Mouse (Mus musculus) heart, embryonic 11.5 days (tissue): ENCODE data around the gene Bank1. TPM values are rescaled to one million over a fixed set of nuclear protein-coding genes. Genes with fewer than 3 reads are reported as not detected.

ENCODE experiments used
- ATAC-seq: fragments of 200-750 bp; cut with Nextera tagmentation; replicated peaks from 2 replicates; pipeline ENCODE4 v1.8.0; 2017; ENCODE audit warnings: moderate library complexity; ENCODE audit not compliant: insufficient number of reproducible peaks, low FRiP score, low TSS enrichment
- H3K27ac ChIP-seq: fragments of 300-500 bp; sonication (generic); 2 replicates; pipeline ENCODE4 v1.5.1; 2014; ENCODE audit warnings: mild to moderate bottlenecking, low read depth, low read length
- H3K27me3 ChIP-seq: fragments of 300-500 bp; sonication (generic); 2 replicates; pipeline ENCODE4 v1.6.1; 2014; ENCODE audit warnings: mild to moderate bottlenecking, low read length, mixed read lengths; ENCODE audit not compliant: control insufficient read depth, insufficient read depth
- H3K36me3 ChIP-seq: fragments of 300-500 bp; sonication (generic); 2 replicates; pipeline ENCODE4 v1.6.1; 2014; ENCODE audit warnings: mild to moderate bottlenecking, low read length, moderate library complexity, mixed read lengths; ENCODE audit not compliant: control insufficient read depth, insufficient read depth
- H3K4me1 ChIP-seq: fragments of 300-500 bp; sonication (generic); 2 replicates; pipeline ENCODE4 v1.6.1; 2014; ENCODE audit warnings: low read length; ENCODE audit not compliant: control insufficient read depth, insufficient read depth
- H3K4me2 ChIP-seq: fragments of 300-500 bp; sonication (generic); 2 replicates; pipeline ENCODE4 v1.6.1; 2014; ENCODE audit warnings: mild to moderate bottlenecking, moderate library complexity
- H3K4me3 ChIP-seq: fragments of 300-500 bp; sonication (generic); 2 replicates; pipeline ENCODE4 v1.5.1; 2014; ENCODE audit warnings: low read depth, low read length
- H3K9ac ChIP-seq: fragments of 300-500 bp; sonication (generic); 2 replicates; pipeline ENCODE4 v1.6.1; 2014; ENCODE audit warnings: mild to moderate bottlenecking, low read depth, low read length, moderate library complexity
- H3K9me3 ChIP-seq: fragments of 300-500 bp; sonication (generic); replicated peaks from 2 replicates; pipeline ENCODE4 v1.6.1; 2016; ENCODE audit warnings: low read length; ENCODE audit not compliant: control insufficient read depth
- WGBS: fragments of 180-500 bp; shearing (Covaris S2); extraction: QIAGEN DNeasy Blood & Tissue Kit; methylation state at CpG from one replicate; pipeline ENCODE4 v1.1.7; 2014; ENCODE audit not compliant: insufficient replicate concordance; 5-methylcytosine and 5-hydroxymethylcytosine counted together
- polyA plus RNA-seq: library from polyadenylated mRNA; unstranded; fragments of >200 nt; fragmentation: Nextera tagmentation; extraction: Ambion mirVana; gene quantifications from 2 replicates; pipeline ENCODE4 v1.2.1, GENCODE M21; 2014

Bank1 gene
- polyA plus RNA-seq, 1 experiment from 2014 or later, result 0.43 TPM

- Histone ChIP-seq H3K9me3 (no peaks in the 10 kb centered on the region), H3K4me2 (no peak overlapping the region), H3K4me1 (no peaks in the 10 kb centered on the region), H3K27me3 (no peaks in the 10 kb centered on the region), H3K9ac (no peak overlapping the region), H3K27ac (no peak overlapping the region), H3K4me3 (no peak overlapping the region), H3K36me3 (no peaks in the 10 kb centered on the region)
- 81% methylated on average over 6 of the region's 6 CpGs for WGBS
- ATAC-seq, result no peak
These were observed 216.3 kb downstream of the Bank1 start for GRCm38 (mm10) chr3:136109411-136110139.

- 36% methylated on average over 1 of the region's 1 CpGs for WGBS
- no peak for ATAC-seq
These were observed 219.4 kb downstream of the Bank1 start for GRCm38 (mm10) chr3:136106452-136106851.

GRCm38 (mm10) chr3:136103339-136103738 is 222.5 kb downstream of the Bank1 start:
- 68% methylated on average over 2 of the region's 2 CpGs for WGBS
- no peaks in the 10 kb centered on the region for H3K9me3 ChIP-seq
- no peaks in the 10 kb centered on the region for H3K36me3 ChIP-seq
- no peaks in the 10 kb centered on the region for H3K4me1 ChIP-seq
- no peaks in the 10 kb centered on the region for H3K27me3 ChIP-seq
- ATAC-seq, result no peak
- no peak overlapping the region for H3K9ac ChIP-seq
- no peak overlapping the region for H3K27ac ChIP-seq
- no peak overlapping the region for H3K4me3 ChIP-seq
- no peak overlapping the region for H3K4me2 ChIP-seq

More at GRCm38 (mm10) chr3:136106452-136106851, 219.4 kb downstream of the Bank1 start:
- H3K27ac ChIP-seq, result no peak overlapping the region
- no peaks in the 10 kb centered on the region for H3K9me3 ChIP-seq
- H3K27me3 ChIP-seq, result no peaks in the 10 kb centered on the region
- no peak overlapping the region for H3K4me2 ChIP-seq
- no peak overlapping the region for H3K4me3 ChIP-seq
- H3K9ac ChIP-seq, result no peak overlapping the region
- H3K4me1 ChIP-seq, result no peaks in the 10 kb centered on the region
- no peaks in the 10 kb centered on the region for H3K36me3 ChIP-seq

DNA sequence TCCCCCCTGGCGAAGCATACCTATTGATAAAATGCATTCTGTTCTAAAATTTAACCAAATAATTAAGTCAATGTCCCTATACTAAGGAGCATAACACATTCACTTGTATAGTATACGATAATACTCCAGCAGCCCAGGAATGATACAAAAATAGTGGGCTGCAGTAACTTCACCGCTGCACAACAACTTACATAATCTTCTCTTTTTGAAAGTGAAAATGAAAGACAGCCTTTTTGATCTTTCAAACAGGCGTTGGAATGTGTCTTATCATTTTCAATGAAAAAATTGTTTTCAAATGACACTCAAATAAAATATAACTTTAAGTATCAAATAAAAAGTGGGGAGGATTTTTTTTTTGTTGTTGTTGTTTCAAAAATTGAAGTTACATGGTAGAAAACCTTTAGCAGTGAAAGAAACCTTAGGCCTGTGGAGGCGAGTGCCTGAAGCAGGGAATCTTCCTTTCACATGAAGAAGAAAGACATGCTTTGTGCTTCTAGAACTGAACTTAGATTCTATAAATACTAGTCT is 224.8 kb downstream of the Bank1 start:
- Histone ChIP-seq H3K9ac (no peak overlapping the region), H3K27me3 (no peaks in the 10 kb centered on the region), H3K4me1 (no peaks in the 10 kb centered on the region), H3K27ac (no peak overlapping the region), H3K4me3 (no peak overlapping the region), H3K36me3 (no peaks in the 10 kb centered on the region), H3K9me3 (no peaks in the 10 kb centered on the region), H3K4me2 (no peak overlapping the region)
- 80% methylated on average over 5 of the region's 5 CpGs for WGBS
- no peak for ATAC-seq

GRCm38 (mm10) chr3:136100292-136100691 is 225.6 kb downstream of the Bank1 start:
- Histone ChIP-seq H3K9me3 (no peaks in the 10 kb centered on the region), H3K4me3 (no peak overlapping the region), H3K9ac (no peak overlapping the region), H3K36me3 (no peaks in the 10 kb centered on the region), H3K27ac (no peak overlapping the region), H3K4me1 (no peaks in the 10 kb centered on the region), H3K4me2 (no peak overlapping the region), H3K27me3 (no peaks in the 10 kb centered on the region)
- ATAC-seq, result no peak
- 74% methylated on average over 8 of the region's 8 CpGs for WGBS

DNA sequence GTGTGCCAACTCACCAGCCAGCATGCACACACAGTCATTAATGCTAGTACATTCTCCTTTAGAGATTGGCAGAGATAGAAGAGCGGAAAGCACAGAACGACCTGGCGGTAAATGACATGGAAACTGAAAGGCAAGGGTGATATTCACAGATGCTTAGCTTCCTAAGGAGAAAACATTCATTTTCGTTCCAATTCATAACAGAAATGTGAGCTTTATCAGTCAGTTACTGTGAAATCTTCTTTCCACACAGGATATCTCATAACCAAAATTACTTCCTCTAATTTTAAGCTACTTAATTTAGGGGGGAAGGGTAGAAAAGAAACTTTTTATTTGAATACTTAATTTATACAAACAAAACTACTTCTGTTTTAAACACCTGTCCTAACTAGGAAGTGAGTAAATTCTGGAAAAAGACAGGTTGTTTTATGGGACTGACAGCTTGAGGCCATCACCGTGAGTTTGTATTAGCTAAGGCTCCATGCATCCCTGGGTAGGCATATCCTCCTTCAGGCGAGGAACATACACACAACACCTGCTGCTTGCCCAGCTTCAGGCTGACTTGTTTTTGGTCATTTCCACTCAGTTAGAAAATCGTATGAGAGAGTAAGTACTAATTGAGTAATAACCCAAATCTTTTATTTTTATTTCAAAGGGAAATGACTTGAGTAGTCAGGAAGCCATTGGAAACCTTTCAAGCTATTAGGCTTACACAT is 238.8 kb downstream of the Bank1 start:
- WGBS, result 78% methylated on average over 7 of the region's 7 CpGs
- H3K36me3 ChIP-seq, result no peaks in the 10 kb centered on the region

GRCm38 (mm10) chr3:136086431-136086830 is 239.4 kb downstream of the Bank1 start:
- ATAC-seq, result no peak
- Histone ChIP-seq H3K4me2 (no peak overlapping the region), H3K27me3 (no peaks in the 10 kb centered on the region), H3K4me1 (no peaks in the 10 kb centered on the region; the same call in 1 of the 2 replicates), H3K36me3 (no peaks in the 10 kb centered on the region), H3K27ac (no peak overlapping the region), H3K9me3 (no peaks in the 10 kb centered on the region), H3K9ac (no peak overlapping the region), H3K4me3 (no peak overlapping the region)
- 64% methylated on average over 5 of the region's 5 CpGs for WGBS

More for the DNA sequence above, 238.8 kb downstream of the Bank1 start:
- Histone ChIP-seq H3K4me3 (no peak overlapping the region), H3K9me3 (no peaks in the 10 kb centered on the region), H3K4me1 (no peaks in the 10 kb centered on the region; the same call in 1 of the 2 replicates), H3K9ac (no peak overlapping the region), H3K27me3 (no peaks in the 10 kb centered on the region), H3K4me2 (no peak overlapping the region), H3K27ac (no peak overlapping the region)
- no peak for ATAC-seq

DNA sequence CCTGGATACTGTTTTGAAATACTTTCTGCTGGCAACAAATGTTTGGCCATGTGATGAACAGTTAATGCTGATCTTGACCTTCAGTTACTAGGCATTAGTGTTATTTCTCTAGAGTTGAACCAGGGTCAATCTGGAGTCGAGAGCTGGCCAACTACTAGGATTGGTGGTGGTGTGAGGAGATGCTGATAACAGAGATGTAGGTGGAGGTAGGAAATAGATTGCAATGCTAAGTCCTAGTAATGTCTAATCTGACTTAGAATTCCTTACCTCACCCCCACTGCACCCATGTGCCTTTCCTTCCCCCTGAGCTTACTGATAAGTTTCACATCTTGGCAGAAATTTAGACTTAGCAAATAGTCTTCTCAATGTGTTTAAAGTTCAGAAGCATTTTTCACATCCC is 240.8 kb downstream of the Bank1 start:
- 39% methylated on average over 1 of the region's 1 CpGs for WGBS
- H3K9me3 ChIP-seq, result no peaks in the 10 kb centered on the region

More for the DNA sequence above, 240.8 kb downstream of the Bank1 start:
- no peak for ATAC-seq
- Histone ChIP-seq H3K27me3 (no peaks in the 10 kb centered on the region), H3K9ac (no peak overlapping the region), H3K4me1 (no peaks in the 10 kb centered on the region; the same call in 1 of the 2 replicates), H3K4me3 (no peak overlapping the region), H3K27ac (no peak overlapping the region), H3K4me2 (no peak overlapping the region), H3K36me3 (no peaks in the 10 kb centered on the region)
